Mouse (Mus musculus) gonadal fat pad, adult 2 months (tissue): ENCODE results near the gene Ccdc71. TPM values are rescaled to one million over a fixed set of nuclear protein-coding genes. Genes with fewer than 3 reads are reported as not detected.

Source experiments
- DNase-seq: peaks from one replicate; pipeline ENCODE4 v3.0.0-alpha.2; 2012; ENCODE audit warnings: low read depth
- polyA plus RNA-seq: library from polyadenylated mRNA; depleted of rRNA; stranded (reverse); fragments of >200 nt; gene quantifications from 2 replicates; pipeline ENCODE4 v1.2.3, GENCODE M21; 2012

The Ccdc71 gene
- polyA plus RNA-seq, 1 experiment, result 21.5 TPM

DNA sequence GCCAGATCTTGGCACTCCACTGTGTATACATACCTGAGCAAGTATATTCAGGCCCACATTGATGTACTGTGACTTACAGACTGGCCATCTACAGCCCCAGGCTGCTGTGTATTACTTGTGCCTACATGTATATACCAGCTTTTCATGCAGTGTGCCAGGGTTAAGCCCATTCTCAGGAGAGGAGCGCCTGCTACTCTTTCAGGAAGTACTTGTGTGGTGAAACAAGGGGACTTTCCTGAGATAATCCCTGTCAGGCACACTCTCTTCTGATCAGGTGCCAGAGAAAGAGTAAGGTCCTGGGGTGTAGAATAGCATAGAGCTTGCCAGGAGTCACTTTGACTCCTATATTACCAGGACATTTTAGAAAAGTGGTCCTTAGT, 398 bp upstream of the Ccdc71 start:
- peak; percentile 97 for DNase-seq

DNA sequence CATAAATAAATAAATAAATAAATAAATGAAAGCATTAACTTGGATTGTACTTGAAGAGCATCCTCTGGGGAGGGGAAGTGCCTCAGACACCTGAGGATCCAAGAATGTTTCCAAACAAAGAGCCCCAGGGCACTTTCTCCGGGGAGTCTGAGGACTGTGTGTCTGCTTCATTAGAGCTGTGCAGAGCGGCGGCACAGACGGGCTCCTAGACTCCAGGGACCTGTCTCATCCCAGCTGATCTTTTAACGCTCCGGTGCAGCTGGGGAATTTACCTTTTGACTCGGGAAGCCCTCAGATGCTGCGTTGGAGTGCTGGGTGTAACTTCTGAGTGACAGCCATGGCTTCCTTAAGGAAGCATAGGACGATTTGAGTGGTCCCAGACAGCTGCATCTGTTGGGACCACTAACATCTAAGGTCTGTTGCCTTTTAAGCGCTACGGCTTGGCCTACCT, 879 bp downstream of the Ccdc71 start, which contains the start of gene Klhdc8b:
Gene Klhdc8b (minus strand): TSS at position 401 of the 451 bp plus-strand sequence.
- DNase-seq, result no peak

DNA sequence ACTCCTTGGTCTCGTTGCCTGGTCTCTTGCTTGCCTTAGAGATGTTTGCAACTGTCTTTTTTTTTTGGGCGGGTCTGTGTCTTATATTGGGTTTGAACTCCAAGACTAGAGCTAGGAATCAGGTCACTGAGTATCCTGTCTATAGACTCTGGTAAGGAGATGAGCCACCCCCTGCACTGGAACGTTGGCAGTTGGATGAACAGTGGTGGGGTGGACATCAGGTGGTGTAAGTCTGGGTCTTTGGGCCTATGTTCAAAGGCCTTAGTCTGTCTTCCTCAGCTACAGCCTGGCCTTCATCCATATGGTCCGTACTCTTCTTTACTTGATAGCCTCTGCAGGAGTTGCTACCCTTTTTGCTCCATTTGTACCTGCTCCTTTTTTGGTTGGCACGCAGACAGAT, 1.3 kb downstream of the Ccdc71 start:
- no peak for DNase-seq

DNA sequence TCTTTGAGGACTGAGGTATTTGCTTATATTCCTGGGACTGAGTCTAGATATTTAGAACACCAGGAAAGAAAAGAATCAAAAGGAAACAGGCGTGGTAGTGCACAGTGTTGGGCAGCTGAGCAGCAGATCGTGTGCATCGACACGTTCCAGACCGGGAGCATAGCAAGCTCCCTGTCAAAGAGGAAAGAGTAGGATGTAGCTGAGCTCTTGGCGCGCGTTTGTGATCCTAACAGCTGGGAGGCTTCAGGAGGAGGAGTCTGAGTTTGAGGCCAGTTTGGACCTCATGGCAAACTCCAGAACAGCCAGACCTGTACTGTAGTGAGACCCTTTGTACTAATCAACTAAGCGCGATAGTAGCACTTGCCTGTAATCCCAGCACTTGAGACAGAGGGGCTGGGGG, 1.9 kb downstream of the Ccdc71 start:
- no peak for DNase-seq

DNA sequence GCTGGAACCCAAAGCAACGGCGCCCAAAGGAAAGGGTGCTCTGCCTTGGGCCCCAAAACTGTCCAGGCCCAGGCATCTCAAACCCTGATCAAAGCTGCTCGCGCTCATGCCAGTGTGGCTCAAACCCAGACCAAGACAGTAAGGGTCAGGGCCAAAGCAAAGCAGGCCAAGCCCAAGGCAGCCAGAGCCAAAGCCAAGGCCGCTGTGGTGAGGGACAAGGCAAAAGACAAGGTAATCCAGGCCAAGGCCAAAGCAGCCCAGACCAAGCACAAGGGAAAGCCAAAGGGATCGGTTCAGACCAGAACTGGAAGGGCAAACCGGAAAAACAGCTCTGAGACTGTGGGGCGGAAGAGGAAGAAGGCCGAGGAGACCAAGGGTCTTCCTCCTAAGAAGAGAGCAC, 3.4 kb downstream of the Ccdc71 start:
- no peak for DNase-seq

DNA sequence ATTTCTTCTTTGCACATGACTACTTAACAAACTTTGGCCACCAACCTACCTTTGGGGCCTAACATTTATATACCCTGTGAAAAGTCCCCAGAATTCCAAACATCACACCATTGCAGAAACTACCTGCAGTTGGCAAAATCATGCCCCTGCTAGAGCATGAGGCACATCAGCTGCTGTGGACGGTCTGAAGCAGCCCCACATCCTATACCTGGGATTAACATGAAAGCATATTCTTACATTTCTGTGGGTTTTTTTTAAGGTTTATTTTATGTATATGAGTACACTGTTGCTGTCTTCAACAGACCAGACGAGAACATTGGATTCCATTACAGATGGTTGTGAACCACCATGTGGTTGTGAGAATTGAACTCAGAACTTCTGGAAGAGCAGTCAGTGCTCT, 5.9 kb downstream of the Ccdc71 start:
- no peak for DNase-seq

DNA sequence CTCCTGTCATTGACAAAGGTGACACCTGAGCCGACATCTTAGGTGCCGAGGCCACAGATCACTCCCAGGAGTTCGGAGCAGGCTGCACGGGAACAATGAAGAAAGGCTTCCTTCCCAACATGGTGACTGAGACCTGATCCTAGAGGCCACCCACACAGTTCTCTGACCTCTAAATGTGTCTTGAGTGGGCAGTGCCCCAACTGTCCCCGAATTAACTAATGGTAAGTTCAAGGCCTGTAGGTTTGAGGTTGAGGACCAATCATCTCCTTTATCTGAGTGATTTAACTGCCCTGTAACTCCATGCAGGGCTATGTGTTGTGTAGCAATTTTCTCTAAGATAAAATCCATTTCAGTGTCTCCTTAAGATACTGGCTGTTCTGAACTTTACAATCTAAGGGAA, 9.1 kb downstream of the Ccdc71 start:
- DNase-seq, result no peak

GRCm38 (mm10) chr9:108469845-108470244, 9.5 kb downstream of the Ccdc71 start:
- DNase-seq, result no peak

GRCm38 (mm10) chr9:108474528-108474927, 14.2 kb downstream of the Ccdc71 start:
- no peak for DNase-seq

DNA sequence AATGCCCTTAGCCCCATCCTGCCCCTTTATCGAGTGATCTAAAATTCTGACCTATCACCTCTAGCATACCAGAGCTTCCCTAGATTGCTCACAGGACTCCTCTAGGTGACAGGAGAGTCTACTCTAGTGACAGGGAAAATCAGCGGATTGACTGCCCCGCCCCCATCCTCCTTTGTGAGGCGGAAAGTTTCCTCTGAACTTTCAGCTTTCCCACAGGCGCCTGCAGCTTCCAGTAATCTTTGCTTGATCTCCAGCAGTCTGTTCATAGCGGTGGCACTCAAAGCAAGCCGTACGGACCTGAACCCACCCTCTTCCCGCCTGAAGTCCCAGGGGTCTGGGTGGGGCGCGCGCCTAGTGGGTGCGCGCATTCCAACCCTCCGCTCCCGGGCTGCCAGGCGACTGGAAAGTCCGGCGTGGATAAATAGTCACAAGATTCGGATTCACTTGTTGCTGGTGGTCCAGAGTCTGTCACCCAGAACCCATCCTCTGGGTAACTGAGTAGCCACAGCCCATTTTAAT, 18.4 kb downstream of the Ccdc71 start:
- no peak for DNase-seq

DNA sequence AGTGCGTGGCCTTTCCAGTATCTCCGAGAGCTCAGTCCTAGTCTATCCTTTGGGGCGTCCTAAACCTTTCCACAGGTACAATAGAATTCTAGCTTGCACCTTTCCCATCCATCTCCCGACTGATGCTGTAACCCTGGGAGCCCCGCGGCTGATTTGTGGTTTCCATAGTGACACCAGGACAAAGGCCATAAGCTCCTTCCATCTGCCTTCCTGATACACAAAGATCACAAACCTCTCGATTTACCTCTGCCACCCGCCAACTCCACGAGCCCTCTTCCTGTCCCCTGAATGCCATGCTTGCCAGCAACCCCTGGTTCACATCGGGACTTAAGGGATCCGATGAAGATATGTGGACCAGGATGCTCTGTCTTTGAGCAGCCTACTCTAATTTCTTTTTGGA, 18.9 kb downstream of the Ccdc71 start:
- DNase-seq, result no peak

GRCm38 (mm10) chr9:108479721-108480351, 19.5 kb downstream of the Ccdc71 start, which contains the start of gene Lamb2:
Gene Lamb2 (plus strand): TSS chr9:108479736.
- DNase-seq, result no peak

DNA sequence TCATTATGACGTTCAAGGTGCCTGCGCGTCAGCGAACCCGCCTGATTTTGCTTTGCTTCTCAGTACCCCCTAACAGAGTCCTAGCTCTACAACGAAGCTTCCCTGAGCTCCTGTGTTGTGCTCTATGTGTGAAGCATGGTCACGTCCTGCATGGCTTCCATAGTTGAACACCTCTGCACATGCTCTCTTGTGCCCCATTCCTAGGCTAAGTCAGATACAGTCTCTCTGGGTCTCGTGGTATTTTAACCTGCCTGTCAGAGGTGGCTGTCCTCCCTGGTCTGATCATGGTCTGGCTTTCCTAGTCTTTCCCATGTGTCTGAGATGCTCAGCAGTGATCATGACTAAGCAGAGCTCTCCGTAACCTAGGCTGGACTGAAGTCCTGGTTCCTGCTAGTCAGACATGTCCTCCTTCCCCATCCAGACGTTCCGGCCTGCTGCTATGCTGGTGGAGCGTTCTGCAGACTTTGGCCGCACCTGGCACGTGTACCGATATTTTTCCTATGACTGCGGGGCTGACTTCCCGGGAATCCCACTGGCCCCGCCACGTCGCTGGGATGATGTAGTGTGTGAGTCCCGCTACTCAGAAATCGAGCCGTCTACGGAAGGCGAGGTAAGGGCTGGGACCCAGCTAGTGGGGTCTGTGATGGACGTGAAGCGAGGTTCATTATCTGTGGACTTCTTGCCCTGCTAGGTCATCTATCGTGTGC, 20.6 kb downstream of the Ccdc71 start:
- no peak for DNase-seq

DNA sequence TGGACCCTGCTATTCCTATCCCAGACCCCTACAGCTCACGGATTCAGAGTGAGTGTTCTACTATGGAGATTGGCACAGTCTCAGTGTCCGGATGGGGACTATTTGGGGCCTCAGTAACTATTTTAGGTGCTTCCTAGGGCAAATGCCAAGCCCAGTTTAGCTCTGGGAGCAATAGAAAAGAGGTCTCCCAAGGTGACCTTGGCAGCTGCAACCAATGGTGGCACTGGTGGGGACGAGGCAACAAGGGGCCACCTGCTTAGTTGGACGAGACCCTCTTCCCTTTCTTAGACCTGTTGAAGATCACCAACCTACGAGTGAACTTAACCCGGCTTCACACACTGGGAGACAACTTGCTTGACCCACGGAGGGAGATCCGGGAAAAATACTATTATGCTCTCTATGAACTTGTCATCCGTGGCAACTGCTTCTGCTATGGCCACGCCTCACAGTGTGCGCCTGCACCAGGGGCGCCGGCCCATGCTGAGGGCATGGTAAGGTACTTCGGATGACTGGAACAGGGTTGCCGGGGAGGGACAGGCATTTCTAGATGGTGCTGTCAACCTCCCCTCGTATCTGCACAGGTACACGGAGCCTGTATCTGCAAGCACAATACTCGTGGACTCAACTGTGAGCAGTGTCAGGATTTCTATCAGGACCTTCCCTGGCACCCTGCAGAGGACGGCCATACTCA, 21.3 kb downstream of the Ccdc71 start:
- no peak for DNase-seq

DNA sequence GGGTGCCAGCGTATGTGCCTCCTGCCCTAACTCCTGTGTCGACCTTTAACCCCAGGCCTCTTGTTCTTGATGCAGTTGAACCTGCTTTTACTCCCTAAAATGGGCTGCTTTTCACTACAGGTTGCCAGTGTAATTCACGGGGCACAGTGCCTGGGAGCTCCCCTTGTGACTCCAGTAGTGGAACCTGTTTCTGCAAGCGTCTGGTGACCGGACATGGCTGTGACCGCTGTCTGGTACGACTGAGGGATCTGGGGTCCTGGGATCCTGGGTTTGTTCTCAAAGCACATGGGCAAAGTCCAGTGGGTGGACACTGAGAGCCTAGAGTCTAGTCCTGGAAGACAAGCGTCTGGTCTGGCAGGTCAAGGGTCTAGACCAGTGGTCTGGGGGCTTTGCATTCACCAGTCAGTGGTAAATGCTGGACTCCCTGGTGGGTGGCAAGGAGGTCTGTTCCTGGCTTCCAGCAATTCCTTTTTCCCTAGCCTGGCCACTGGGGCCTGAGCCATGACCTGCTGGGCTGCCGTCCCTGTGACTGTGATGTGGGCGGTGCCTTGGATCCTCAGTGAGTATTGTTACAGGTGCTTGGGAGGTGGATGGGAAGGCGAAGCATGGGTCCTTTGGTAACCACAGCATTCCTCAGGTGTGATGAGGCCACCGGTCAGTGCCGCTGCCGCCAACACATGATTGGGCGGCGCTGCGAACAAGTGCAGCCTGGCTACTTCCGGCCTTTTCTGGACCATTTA, 22.9 kb downstream of the Ccdc71 start:
- DNase-seq, result no peak

DNA sequence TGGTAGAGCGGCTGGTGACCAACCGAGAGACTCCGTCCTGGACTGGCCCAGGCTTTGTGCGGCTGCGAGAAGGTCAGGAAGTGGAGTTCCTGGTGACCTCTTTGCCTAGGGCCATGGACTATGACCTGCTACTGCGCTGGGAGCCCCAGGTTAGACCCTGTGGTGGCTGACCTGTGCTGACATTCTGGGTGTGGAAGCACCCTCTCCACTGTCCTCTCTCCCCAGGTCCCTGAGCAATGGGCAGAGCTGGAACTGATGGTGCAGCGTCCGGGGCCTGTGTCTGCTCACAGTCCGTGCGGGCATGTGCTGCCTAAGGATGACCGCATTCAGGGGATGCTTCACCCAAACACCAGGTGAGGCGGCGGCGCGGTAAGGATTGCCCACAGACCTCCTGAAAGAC, 23.7 kb downstream of the Ccdc71 start:
- DNase-seq, result no peak

- no peak for DNase-seq
These were observed 25.1 kb downstream of the Ccdc71 start for GRCm38 (mm10) chr9:108485301-108485875.

GRCm38 (mm10) chr9:108486973-108487530, 26.7 kb downstream of the Ccdc71 start:
- no peak for DNase-seq

DNA sequence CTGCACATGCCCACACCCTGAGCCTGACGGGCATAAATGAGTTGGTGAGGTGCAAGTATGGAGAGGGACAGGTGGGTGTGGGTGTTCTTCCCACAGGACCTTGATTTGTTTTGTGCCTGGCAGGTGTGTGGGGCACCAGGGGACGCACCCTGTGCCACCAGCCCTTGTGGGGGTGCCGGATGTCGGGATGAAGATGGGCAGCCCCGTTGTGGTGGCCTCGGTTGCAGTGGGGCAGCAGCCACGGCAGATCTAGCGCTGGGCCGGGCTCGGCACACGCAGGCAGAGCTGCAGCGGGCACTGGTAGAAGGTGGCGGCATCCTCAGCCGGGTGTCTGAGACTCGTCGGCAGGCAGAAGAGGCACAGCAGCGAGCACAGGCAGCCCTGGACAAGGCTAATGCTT, 28.1 kb downstream of the Ccdc71 start:
- no peak for DNase-seq

DNA sequence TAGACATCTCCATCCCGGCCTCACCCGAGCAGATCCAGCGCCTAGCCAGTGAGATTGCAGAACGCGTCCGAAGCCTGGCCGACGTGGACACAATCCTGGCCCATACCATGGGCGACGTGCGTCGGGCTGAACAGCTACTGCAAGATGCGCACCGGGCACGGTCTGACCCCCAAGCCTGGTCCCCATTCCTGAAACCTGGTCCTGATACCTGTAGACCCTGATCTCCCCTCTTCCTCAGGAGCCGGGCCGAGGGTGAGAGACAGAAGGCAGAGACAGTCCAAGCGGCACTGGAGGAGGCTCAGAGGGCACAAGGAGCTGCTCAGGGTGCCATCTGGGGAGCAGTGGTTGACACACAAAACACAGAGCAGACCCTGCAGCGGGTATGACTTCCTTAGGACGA, 28.9 kb downstream of the Ccdc71 start:
- no peak for DNase-seq
